Comparison of ENCODE assay signal across 30 mouse cellular contexts in genomic region chr3:118491101-118491500, GRCm38 (mm10).
"Had no signal": no experiment of that assay in that cellular context is flagged by ENCODE, and none has a peak within 500 bp of the region (broad histone marks: within the 10 kb centered on the region; RNA-seq: fewer than 3 reads in every experiment).

No protein-coding gene starts in this region.

- H3K4me1 ChIP-seq: limb, embryonic 12.5 days; limb, embryonic 13.5 days; limb, embryonic 15.5 days; liver, embryonic 12.5 days; liver, embryonic 13.5 days; liver, embryonic 15.5 days; lung, embryonic 15.5 days; megakaryocyte, embryonic 14.5 days; midbrain, embryonic 12.5 days; neural tube, embryonic 12.5 days had no signal

- H3K9ac ChIP-seq: limb, embryonic 12.5 days; limb, embryonic 13.5 days; limb, embryonic 15.5 days; liver, embryonic 12.5 days; liver, embryonic 13.5 days; liver, embryonic 14.5 days; liver, embryonic 15.5 days; liver, postnatal 0 days; lung, embryonic 14.5 days; lung, embryonic 15.5 days; midbrain, embryonic 12.5 days; midbrain, embryonic 15.5 days; neural tube, embryonic 12.5 days had no signal

- H3K27ac ChIP-seq: left cerebral cortex, adult 2 months; limb, embryonic 10.5 days; limb, embryonic 12.5 days; limb, embryonic 13.5 days; limb, embryonic 15.5 days; liver, embryonic 12.5 days; liver, embryonic 13.5 days; liver, embryonic 14.5 days; liver, embryonic 15.5 days; lung, embryonic 15.5 days; macrophage; midbrain, embryonic 10.5 days; midbrain, embryonic 12.5 days; midbrain, embryonic 15.5 days; neural tube, embryonic 12.5 days had no signal

- H3K4me2 ChIP-seq: limb, embryonic 12.5 days; limb, embryonic 13.5 days; limb, embryonic 15.5 days; liver, embryonic 12.5 days; liver, embryonic 13.5 days; liver, embryonic 15.5 days; lung, embryonic 14.5 days; lung, embryonic 15.5 days; midbrain, embryonic 12.5 days; midbrain, embryonic 15.5 days; neural tube, embryonic 12.5 days had no signal

- ATAC-seq: liver, embryonic 12.5 days; liver, postnatal 0 days; lung, postnatal 0 days; midbrain, embryonic 15.5 days; midbrain, embryonic 16.5 days had no signal

- H3K27me3 ChIP-seq: limb, embryonic 12.5 days; limb, embryonic 13.5 days; limb, embryonic 15.5 days; liver, embryonic 12.5 days; liver, embryonic 13.5 days; liver, embryonic 15.5 days; lung, embryonic 15.5 days; megakaryocyte, embryonic 14.5 days; midbrain, embryonic 12.5 days; midbrain, embryonic 15.5 days; neural tube, embryonic 12.5 days had no signal

- H3K4me3 ChIP-seq: left cerebral cortex, adult 2 months; limb, embryonic 10.5 days; limb, embryonic 12.5 days; limb, embryonic 13.5 days; limb, embryonic 15.5 days; liver, embryonic 12.5 days; liver, embryonic 13.5 days; liver, embryonic 15.5 days; lung, embryonic 15.5 days; megakaryocyte, embryonic 14.5 days; midbrain, embryonic 10.5 days; midbrain, embryonic 12.5 days; midbrain, embryonic 15.5 days; myocyte; neural tube, embryonic 12.5 days had no signal

- H3K9me3 ChIP-seq: limb, embryonic 10.5 days; limb, embryonic 12.5 days; limb, embryonic 13.5 days; limb, embryonic 15.5 days; liver, embryonic 12.5 days; liver, embryonic 13.5 days; liver, embryonic 15.5 days; lung, embryonic 15.5 days; megakaryocyte, embryonic 14.5 days; midbrain, embryonic 10.5 days; midbrain, embryonic 12.5 days; midbrain, embryonic 15.5 days; neural tube, embryonic 12.5 days had no signal

- H3K36me3 ChIP-seq: limb, embryonic 10.5 days; limb, embryonic 12.5 days; limb, embryonic 13.5 days; limb, embryonic 15.5 days; liver, embryonic 12.5 days; liver, embryonic 13.5 days; liver, embryonic 15.5 days; lung, embryonic 15.5 days; midbrain, embryonic 10.5 days; midbrain, embryonic 12.5 days; midbrain, embryonic 15.5 days; neural tube, embryonic 12.5 days had no signal

- DNase-seq: left cerebral cortex, postnatal 4 days; liver; liver, embryonic 13.5 days; liver, postnatal 0 days; lung, adult 18-20 months; lung, adult 2 months; lung, embryonic 14.5 days; lung, postnatal 10 days; lung, postnatal 14 days; lung, postnatal 36 days; lung, postnatal 4 days; midbrain, embryonic 14.5 days had no signal
